Mouse (Mus musculus) cerebellum, adult 8-10 months (tissue): Measurements from ENCODE around the gene Col9a1.

Experiments used
- DNase-seq: peaks from one replicate; pipeline ENCODE4 v3.0.0; 2022

The Col9a1 gene

GRCm38 (mm10) chr1:24222981-24223612, 45.7 kb downstream of the Col9a1 start:
- peak; percentile 83 for DNase-seq

GRCm38 (mm10) chr1:24225825-24226526, 48.6 kb downstream of the Col9a1 start:
- DNase-seq: peak; percentile 96

- peak; percentile 63 for DNase-seq
Observed at GRCm38 (mm10) chr1:24226941-24227711, 49.7 kb downstream of the Col9a1 start.

- DNase-seq: no peak
Observed at GRCm38 (mm10) chr1:24229552-24229951, 52.1 kb downstream of the Col9a1 start.

GRCm38 (mm10) chr1:24230428-24230827, 53.0 kb downstream of the Col9a1 start:
- DNase-seq: no peak

GRCm38 (mm10) chr1:24231504-24232270, 54.3 kb downstream of the Col9a1 start:
- DNase-seq: no peak

GRCm38 (mm10) chr1:24236330-24236729, 58.9 kb downstream of the Col9a1 start:
- no peak for DNase-seq

GRCm38 (mm10) chr1:24240039-24240691, 62.8 kb downstream of the Col9a1 start:
- DNase-seq: no peak

GRCm38 (mm10) chr1:24244931-24245330, 67.5 kb downstream of the Col9a1 start:
- DNase-seq: no peak

GRCm38 (mm10) chr1:24245700-24246375, 68.4 kb downstream of the Col9a1 start:
- DNase-seq: no peak

- DNase-seq: peak; percentile 47
Observed at GRCm38 (mm10) chr1:24248294-24249104, 71.1 kb downstream of the Col9a1 start.

- DNase-seq: peak; percentile 67
Observed at GRCm38 (mm10) chr1:24249105-24249664, 71.8 kb downstream of the Col9a1 start.

- no peak for DNase-seq
Observed at GRCm38 (mm10) chr1:24257961-24258360, 80.6 kb downstream of the Col9a1 start.

GRCm38 (mm10) chr1:24259419-24259818, 82.0 kb downstream of the Col9a1 start:
- DNase-seq: no peak

GRCm38 (mm10) chr1:24261181-24261580, 83.8 kb downstream of the Col9a1 start:
- no peak for DNase-seq

GRCm38 (mm10) chr1:24267022-24267421, 89.6 kb downstream of the Col9a1 start:
- no peak for DNase-seq

- DNase-seq: no peak
Observed at GRCm38 (mm10) chr1:24286360-24286759, 109.0 kb downstream of the Col9a1 start.

- no peak for DNase-seq
Observed at GRCm38 (mm10) chr1:24292515-24292914, 115.1 kb downstream of the Col9a1 start.

GRCm38 (mm10) chr1:24294979-24295942, 117.9 kb downstream of the Col9a1 start:
- DNase-seq: no peak
